Mouse (Mus musculus): ENCODE measurements around the gene Cbx7. TPM values are rescaled to one million over a fixed set of nuclear protein-coding genes. Genes with fewer than 3 reads are reported as not detected.
"Not testable (repeated sequence)": the region's sequence is repeated elsewhere in the genome, so short reads cannot be mapped to it uniquely, and the experiment has no call there.

Cbx7 gene
- polyA plus RNA-seq, 2 experiments from 2014 or later: 48.1 to 54.3 TPM

DNA sequence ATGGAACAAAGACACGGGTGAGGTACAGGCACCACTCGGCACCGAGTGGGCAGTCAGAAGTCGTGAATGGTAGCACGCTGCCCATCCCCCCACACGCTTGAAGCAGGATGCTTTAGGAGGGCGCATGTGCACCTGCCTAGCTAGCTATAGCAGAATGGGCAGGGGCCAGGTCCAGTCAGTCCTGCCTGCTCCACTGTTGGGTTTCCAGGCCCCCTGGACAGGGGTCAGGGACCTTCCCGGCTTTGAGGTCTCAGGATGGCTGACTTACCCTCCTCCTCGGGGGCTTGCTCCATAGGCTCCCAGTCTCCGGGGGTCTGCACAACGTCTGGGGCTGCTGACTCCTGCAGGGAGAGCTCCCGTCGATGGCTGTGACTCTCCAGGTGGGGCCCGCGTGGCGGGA is 52.4 kb downstream of the Cbx7 start:
- no peak for ATAC-seq

DNA sequence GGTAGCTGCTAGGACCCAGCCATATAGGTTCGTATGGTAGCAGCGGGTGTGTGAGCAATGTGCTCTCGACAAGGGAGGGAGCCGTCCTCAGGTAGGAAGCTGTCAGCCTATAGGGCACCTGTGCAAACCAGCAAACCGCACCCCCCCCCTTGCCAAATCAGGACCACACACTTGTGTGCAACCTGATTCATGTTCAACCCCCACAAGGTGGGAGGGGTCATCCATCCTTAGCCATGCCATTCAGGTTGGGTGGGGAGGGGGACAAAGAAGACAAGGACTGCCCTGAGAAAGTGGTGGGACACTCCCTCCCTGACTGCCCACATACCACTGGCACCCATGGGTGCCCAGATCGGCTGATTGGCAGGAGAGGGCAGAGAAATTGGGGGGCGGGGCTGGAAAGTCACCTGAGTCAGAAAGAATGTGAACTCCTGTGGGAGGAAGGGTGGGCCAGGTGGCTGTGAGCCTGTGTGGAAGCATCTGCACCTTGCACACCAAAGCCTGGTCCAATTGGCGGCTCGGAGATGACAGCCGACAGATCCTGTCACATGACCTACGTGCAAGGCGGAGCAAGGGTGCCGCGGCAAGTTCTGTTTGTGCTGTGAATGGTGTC is 53.7 kb downstream of the Cbx7 start:
- ATAC-seq: no peak

DNA sequence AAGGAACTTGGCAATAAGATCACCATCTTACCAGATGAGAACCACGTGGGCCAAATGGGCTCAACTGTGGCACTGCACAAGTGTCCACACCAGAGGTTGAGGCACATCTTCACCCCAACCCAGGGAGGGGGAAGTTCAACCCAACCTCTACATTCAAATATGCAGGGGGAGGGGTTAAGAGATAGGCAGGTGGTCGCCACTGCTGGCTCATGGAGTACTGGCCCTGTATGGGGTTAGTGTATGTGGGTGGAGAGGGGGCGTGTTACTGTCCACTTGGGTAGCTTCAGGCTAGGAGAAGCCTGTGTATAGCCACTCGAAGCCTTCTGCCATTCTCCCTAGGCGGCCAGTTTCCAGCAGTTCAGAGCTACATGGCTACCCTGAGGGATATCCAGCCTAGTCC is 54.8 kb downstream of the Cbx7 start:
- no peak for ATAC-seq

DNA sequence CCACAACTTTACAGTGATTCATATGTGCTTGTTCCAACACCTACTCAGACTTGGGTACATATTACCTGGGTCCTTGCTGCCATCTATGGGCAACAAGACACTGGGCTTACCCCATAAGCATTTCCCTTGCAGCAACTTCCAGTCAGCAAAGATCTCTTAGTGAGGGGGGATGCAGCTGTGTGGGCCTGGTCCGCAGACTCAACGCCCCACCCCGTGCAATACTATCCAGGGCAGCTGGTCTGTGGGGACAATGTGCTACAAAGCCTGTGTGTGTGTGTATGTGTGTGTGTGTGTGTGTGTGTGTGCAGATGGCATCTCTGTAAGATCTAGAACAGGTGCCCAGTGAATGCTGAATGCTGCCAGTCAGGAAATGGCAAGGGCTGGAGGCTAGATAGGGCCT is 56.6 kb downstream of the Cbx7 start:
- ATAC-seq: peak; percentile 60

DNA sequence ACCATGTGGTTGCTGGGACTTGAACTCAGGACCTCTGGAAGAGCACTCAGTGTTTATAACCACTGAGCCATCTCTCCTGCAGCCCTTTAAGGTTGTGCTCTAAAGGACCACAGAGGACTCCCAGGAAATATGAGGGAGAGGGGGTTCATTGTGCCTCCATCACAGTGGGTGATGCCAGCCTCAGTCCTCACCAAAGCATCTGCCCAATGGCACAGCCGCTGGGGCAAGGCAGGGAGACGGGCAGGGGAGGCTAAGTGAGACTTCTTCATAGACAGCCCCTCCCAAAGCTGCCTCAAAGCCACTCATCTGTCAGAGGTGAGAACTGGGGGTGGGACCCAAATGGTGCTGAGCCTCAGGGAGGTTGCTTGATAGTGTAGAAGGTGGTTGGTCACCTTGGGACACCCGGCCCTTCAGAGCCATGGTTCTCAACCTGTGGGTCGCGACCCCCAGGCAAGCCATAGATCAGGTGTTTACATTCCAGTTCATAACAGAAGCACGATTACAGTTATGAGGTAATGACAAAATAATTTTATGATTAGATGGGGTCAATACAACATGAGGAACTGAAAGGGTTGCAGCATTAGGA is 57.1 kb downstream of the Cbx7 start:
- ATAC-seq: no peak

DNA sequence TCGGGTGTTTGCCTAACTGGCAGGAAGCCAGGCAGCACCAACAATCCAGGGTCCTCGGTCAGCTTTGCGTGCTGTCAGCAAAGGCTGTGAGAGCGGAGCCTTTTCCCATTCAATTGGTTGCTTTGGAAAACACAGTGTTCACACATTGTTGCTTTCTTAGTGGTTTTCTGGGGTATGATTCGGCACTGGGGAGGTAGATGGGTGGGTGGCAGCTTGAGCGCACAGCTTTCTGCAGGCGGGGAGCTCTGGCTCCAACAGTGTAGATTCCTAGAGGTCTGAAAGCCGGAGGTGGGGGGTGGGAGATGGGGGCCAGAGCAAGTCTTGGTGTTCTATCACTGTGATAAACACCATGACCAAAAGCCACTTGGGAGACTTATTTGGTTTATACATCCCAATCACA is 59.6 kb downstream of the Cbx7 start:
- ATAC-seq: no peak

DNA sequence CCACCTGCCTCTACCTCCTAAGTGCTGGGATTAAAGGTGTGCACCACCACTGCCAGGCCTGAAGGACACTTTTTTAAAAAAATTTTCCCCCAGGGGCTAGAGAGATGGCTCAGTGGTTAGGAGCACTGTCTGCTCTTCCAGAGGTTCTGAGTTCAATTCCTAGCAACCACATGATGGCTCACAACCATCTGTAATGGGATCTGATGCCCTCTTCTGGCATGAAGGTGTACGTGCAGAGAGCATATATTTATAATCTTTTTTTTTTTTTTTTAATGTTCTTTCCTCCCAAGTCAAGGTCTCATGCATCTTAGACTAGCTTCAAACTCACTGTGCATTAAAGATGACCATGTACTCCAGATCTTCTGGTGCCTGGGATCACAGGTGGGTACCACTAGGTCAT is 60.1 kb downstream of the Cbx7 start:
- ATAC-seq: not testable (repeated sequence)

DNA sequence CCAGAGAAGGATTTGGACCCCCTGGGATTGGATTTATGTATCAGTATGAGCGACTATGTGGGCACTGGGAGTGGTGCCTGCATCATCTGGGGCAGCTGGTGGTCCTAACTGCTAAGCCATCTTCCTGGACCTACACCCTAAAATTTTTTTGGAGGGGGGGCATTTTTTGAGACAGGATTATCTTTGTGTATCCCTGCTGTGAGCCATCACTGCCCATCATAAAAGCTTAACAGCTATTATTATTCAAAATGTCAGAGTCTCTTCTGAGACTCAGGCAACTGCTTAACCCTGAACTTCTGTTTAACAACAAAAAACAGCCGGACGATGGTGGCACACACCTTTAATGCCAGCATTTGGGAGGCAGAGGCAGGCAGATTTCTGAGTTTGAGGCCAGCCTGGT is 61.9 kb downstream of the Cbx7 start:
- ATAC-seq: not testable (repeated sequence)

DNA sequence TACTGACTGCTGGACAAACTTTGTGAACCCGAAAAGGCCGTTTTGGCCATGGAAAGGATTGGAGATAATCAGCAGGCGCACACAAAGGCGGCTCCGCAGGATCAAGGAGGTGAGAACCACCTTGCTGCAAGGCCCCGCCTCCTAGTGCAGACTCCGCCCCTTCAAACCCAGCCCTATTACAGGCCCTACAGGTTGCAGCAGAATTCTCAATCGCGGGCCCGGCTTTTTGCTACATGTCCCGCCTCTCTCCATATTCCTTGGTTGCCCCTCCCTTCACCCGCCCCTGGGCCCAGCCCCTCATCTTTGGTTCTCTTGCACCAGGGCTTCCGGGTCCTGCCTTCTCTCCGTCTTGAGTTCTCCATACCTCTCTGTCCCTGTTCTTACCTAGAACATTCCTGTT is 64.1 kb downstream of the Cbx7 start:
- no peak for ATAC-seq

DNA sequence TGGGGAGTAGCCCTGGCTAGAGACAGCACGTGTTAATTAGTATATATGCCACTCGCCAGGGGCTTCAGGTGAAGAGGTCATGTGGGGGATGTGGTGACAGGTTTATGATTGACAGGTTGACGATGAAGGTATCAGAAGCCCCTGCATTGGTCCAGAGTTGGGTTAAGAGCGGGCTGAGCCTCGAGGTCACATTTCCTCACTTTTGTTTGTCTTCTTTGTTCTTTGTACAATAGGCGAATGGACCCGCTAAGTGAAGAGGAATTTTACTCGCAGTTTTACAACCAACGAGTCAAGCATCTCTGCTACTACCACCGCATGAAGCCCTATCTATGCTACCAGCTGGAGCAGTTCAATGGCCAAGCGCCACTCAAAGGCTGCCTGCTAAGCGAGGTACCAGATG is 65.7 kb downstream of the Cbx7 start:
- no peak for ATAC-seq

DNA sequence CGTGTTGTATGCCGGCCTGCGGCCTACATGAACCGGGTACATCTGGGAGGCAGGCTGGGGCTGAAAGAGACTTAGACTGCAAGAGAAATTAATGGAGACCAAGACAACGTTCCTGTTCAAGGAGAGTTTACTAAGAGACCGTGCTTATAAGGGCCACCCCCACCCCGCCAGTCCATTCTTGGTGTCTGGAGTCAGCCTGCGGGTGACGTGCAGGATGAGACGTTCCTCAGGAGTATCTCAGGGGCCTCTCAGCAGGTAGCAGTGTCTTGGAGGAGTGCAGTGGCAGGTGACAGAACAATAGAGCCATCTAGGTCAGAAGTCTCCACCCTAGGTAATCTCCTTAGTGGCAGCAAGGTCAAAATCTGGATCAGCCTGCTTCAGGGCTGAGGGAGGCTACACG is 66.2 kb downstream of the Cbx7 start:
- ATAC-seq: not testable (repeated sequence)

DNA sequence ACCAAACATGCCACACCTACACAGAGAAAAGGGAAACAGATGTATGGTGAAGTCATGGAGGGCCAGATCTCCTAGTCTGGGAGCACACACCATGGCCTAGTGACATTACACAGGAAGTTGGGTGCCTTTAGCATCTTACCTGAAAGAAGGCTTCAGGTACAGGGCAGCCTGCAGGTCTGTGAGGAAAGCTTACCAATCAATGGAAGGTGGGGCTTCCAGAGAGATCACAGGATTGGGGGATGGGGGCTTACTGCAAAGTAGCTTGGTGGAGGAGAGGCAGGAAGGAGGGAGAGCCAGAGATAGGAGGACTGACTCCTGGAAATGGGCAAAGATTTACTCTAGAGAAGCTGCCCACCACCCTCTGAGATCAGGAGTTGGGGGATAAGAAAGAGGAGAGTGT is 67.0 kb downstream of the Cbx7 start:
- ATAC-seq: no peak

DNA sequence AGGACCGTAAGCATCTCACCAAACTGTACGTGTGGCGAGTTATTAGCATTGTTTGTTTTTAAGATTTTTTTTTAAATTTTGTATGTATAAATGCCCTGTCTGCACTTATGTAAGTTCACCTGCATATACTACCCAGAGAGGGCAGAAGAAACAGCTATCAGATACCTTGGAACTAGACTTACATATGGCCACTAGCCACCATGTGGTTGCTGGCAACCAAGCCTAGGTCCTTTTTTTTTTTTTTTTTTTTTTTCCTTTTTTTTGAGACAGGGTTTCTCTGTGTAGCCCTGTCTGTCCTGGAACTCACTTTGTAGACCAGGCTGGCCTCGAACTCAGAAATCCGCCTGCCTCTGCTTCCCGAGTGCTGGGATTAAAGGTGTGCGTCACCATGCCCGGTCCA is 67.8 kb downstream of the Cbx7 start:
- ATAC-seq: not testable (repeated sequence)

DNA sequence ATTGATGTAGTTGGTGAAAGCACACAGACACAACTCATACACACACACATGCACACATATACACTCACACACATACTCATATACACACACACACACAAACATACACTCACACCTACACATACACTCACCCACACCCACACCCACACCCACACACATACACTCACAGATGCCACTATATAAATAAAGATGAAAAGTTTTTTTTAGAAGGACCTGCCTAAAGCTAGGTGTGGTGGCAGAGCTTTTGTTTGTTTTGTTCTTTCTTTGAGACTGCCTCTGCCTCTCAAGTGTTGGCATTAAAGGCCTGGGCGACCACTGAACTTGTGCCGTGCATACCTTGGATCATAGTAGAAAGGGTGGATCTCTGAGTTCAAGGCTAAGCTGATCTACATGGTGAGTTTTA is 69.5 kb downstream of the Cbx7 start:
- peak; percentile 10 for ATAC-seq

DNA sequence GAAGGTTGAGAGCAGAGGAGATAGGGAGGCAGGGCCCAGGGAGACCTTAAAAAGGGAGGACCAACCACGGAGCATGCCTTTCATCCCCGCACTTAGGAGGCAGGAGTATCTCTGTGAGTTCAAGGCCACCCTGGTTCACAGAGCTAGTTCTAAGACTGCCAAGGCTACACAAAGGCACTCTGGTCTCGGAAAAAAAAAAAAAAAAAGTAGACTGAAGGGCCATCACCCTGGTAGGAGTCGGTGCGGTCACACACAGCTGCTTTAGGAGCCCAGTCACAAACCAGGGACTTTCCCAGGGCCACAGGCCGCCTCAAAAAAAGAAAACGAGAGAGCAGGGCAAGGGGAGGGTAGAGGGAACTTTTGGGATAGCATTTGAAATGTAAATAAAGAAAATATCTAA is 70.2 kb downstream of the Cbx7 start:
- peak; percentile 55 for ATAC-seq

DNA sequence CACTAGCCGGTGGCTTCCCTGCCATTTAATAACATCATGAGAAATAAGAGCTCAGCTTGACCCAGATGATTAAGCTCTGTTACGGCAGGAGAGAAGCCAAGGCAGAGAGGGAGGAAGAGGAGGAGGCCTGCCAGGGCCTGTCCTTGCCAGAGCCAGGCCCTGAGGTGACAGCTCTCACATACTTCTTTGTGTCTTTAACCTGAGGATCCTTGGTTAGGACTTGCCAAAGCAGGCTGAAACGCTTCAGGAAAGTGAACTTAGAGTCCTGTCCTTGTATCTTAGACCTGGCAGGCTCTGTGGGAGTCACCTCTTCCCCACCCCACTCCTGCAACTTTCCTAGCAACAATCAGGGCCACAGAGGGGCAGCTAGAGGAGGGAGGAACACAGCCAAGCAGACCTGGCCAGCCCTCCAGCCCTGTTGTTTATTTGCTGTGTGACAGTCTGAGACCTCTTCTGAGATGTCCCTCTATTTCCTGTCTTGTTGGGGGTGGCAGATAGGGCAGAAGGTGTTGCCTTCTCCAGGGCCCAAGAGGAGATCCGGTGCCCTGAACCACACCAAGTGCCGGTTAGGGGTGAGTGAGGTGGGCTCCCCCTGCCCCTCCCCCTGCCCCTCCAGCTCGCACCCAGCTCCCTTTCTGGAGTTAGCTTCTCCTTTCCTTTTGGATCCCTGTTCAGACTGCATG is 71.0 kb downstream of the Cbx7 start:
- ATAC-seq: peak; percentile 30

DNA sequence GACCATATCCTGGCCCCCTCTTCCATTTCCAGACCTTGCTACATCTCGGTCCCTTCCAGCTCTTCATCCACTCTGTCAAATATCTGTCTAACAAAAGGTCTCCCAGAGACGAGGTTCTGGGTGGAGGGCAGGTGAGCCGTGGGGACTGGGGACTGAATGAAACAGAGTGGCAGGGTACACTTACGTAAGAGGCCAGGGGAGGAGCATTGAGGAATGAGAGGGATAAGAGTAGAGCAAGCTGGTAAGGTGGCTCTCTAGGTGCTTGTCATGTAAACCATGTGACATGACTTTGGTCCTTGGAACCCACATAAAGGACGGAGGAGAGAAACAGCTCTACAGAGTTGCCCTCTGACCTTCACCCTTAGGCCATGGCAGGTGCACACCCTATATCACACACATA is 71.9 kb downstream of the Cbx7 start:
- no peak for ATAC-seq

DNA sequence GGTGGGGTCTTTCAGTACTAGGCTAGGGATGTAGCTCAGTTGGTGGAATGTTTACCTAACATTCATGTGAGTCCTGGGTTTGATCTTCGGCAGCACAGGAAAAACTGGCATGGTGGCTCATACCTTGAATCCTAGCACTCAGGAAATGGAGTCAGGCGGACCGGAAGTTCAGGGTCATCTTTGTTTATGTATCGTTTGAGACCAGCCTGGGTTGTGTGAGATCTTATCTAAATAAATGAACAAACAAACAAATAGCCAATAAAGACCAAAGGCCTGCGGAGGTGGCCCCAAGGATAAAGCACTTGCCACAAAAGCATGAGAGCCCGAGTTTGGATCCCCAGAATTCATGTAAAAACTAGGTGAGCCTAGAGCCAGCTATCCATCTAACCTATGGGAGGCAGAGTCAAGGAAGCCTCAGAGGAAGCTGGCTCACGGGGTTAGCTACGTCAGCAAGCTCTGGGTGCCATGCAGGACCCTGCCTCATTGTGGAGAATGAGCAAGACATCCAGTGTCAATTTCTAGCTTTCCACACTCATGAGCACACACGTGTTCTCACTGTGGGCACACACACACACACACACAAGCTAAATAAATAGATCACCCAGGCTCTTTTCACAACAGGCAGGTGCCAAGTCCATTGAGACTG is 74.7 kb downstream of the Cbx7 start:
- peak; percentile 12 for ATAC-seq

DNA sequence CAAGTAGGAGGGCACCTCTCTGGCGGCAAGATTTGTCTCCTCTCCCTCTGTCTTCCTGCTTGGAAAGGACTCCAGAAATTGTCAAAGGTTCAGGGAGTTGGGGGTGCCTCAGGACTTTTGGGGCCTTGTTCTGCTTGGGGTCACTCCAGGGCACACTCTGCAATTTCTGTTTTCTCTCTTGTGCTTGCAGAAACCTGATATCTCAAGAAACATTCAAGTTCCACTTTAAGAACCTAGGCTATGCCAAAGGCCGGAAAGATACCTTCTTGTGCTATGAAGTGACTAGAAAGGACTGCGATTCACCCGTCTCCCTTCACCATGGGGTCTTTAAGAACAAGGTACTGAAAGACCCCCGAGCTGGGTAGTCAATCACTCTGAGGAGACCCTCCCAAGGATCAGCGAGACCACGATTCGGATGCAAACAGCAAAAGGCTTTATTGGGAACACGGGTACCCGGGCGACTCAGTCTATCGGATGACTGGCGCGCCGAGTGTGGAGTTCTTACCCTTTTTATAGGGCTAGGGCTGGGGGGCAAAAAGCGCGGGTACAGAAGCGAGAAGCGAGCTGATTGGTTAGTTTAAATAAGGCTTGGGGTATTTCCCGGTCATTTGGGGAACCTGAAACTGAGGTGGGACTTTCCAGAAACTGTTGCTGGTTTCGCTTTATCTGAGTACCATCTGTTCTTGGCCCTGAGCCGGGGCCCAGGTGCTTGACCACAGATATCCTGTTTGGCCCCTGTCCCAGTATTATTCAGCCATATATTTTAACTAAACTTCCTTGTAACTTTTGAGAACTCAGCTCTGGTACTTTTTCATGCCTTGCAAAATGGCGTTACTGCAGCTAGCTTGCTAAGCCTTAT is 75.5 kb downstream of the Cbx7 start:
- ATAC-seq: peak; percentile 10

DNA sequence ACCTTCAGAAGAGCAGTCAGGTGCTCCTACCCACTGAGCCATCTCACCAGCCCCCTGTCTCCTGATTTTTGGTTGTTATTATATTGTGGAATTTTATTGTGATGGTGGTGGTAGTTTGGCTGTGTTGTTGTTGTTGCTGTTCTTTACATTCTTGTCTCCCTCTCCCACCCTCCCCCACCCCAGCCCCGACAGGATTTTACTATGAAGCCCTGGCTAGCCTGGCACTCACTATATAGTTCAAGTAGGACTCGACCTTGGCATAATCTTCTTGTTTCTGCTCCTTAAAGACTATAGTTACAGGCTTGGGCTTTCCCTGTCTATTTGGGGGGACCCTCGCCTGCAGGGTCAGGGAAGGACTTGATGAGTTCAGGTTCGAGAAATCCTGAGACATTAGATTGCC is 76.6 kb downstream of the Cbx7 start:
- no peak for ATAC-seq

DNA sequence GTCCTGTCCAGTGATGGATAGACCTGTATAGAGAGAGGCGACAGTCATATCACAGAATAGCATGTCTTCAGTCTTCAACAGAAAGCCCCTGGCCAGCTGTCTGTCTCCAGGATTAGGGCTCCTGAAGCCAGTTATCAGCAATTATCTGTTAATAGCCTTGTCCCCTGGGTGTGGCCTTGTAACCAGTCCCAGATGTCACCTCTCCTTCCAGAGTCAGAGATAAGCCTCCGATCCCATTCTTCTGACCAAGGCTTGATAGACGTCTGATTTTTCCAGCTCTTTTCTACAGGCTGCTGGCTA is 77.1 kb downstream of the Cbx7 start:
- ATAC-seq: no peak

DNA sequence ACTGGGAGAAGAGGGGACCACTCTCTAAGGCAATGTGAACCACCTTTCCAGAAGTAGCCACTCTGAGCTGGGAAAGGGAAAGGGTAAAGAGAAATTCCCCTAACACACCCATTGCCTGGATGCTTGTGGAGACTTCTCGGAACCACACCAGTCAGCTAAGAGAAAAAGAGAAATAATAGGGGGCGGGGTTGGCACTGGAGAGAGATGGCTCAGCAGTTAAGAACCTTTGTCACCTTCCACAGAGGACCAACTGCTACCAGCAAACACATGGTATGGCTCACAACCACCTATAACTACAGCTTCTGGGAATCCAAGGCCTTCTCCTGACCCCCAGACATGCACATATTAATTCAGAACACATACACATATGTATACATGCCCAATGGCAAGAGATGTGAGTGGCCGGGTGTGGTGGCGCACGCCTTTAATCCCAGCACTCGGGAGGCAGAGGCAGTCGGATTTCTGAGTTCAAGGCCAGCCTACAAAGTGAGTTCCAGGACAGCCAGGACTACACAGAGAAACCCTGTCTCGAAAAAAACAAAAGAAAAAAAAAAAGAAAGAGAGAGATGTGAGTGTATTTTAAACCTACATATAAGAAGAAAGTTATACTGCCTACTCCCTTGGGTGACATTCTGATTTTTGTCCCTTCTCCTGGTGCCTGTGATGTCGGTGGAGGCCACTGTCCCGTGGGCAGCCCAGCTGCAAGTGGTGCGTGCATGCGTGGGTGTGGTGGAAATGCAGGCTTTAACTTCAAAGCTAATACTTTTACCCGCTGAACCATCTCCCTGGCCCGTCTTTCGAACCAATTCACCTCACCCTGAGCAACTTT is 77.7 kb downstream of the Cbx7 start:
- peak; percentile 21 for ATAC-seq
